In the genomic region with DNA sequence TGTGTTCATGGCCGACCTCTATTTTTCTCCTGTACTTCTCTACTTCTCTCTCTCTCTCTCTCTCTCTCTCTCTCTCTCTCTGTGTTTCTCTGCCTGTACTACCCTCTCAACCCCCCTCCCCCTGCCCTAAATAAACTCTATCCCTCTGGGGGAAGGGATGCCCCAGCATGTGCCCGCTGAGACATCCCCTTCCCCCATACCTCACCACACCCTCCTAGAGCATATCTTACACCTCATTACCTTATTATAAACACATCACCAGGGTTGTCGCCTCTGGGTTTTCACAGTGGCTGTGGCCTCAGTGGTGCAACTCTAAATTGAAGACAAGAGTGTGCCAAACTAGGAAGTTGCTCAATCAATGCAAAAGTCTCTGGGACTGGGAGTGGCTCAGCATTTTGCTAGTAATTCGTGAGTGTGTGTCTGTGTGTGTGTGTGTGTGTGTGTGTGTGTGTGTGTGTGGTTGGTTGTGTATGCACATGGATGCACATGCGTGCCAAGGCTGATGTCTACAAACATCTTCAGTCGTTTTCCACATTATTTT, we compare ENCODE assay signal across 23 mouse cellular contexts. TPM values are rescaled to one million over a fixed set of nuclear protein-coding genes. Genes with fewer than 3 reads are reported as not detected.
DNase-seq lines count a peak whose midpoint lies in the region; ATAC-seq lines count a peak whose summit lies in the region.
"Had no signal": no experiment of that assay in that cellular context is flagged by ENCODE, and none has a peak within 500 bp of the region (broad histone marks: within the 10 kb centered on the region; RNA-seq: fewer than 3 reads in every experiment).

No protein-coding gene starts in this region.

- H3K9ac ChIP-seq in hindbrain, embryonic 11.5 days (ENCODE audit: low read depth, low read length), result no peak overlapping the region
- no peak overlapping the region for H3K9ac ChIP-seq in hindbrain, embryonic 12.5 days
- H3K9ac ChIP-seq: liver, embryonic 13.5 days had no signal

- H3K4me3 ChIP-seq in hindbrain, embryonic 11.5 days (ENCODE audit: low read depth, low read length), result no peak overlapping the region
- no peak overlapping the region for H3K4me3 ChIP-seq in hindbrain, embryonic 12.5 days
- H3K4me3 ChIP-seq: forebrain, embryonic 10.5 days; heart, embryonic 10.5 days; limb, embryonic 10.5 days; liver, embryonic 13.5 days had no signal

- H3K9me3 ChIP-seq in hindbrain, embryonic 11.5 days (ENCODE audit: control insufficient read depth, low read length), result no peaks in the 10 kb centered on the region
- no peaks in the 10 kb centered on the region for H3K9me3 ChIP-seq in hindbrain, embryonic 12.5 days (replicated peaks)
- H3K9me3 ChIP-seq: forebrain, embryonic 10.5 days; heart, embryonic 10.5 days; limb, embryonic 10.5 days; liver, embryonic 13.5 days had no signal

- H3K27me3 ChIP-seq in hindbrain, embryonic 11.5 days (ENCODE audit: control insufficient read depth, insufficient read depth, low read length), result no peaks in the 10 kb centered on the region
- H3K27me3 ChIP-seq in hindbrain, embryonic 12.5 days, result no peaks in the 10 kb centered on the region
- H3K27me3 ChIP-seq: liver, embryonic 13.5 days; Patski had no signal

- no peak overlapping the region for H3K27ac ChIP-seq in hindbrain, embryonic 11.5 days (ENCODE audit: low read depth, low read length)
- no peak overlapping the region for H3K27ac ChIP-seq in hindbrain, embryonic 12.5 days
- H3K27ac ChIP-seq: forebrain, embryonic 10.5 days; heart, embryonic 10.5 days; limb, embryonic 10.5 days; liver, embryonic 13.5 days had no signal

- 65% methylated on average over 6 of the region's 6 CpGs for WGBS in hindbrain, embryonic 11.5 days
- WGBS in hindbrain, embryonic 12.5 days, result 68% methylated on average over 6 of the region's 6 CpGs

- ATAC-seq in hindbrain, embryonic 11.5 days (ENCODE audit: low FRiP score), result 0 out of 2 replicates have a peak, but pooled peaks have one; percentile 28
- no peak for ATAC-seq in hindbrain, embryonic 12.5 days (ENCODE audit: low FRiP score)
- ATAC-seq in megakaryocyte progenitor cell, adult 5-6 weeks (replicated peaks; ENCODE audit: poor library complexity), result peak; percentile 88
- ATAC-seq: Patski had no signal

- DNase-seq in hindbrain, embryonic 11.5 days (ENCODE audit: low spot score), result no peak
- peak; percentile 4 for DNase-seq in lung, postnatal 10 days
- no peak for DNase-seq in lung, postnatal 14 days
- peak; percentile 16 for DNase-seq in c-Kit-positive CD71-negative TER-119-negative erythroid progenitor cells, embryonic 14.5 days (ENCODE audit: low read depth)
- DNase-seq in right cerebral cortex, adult 2 months (ENCODE audit: low spot score in 2 of 2), result no peak
- no peak for DNase-seq in left cerebral cortex, adult 18-20 months (ENCODE audit: low spot score in 2 of 2)
- DNase-seq: adrenal gland, adult 2 months; B cell, adult 2 months; cerebellum, adult 18-20 months; kidney, adult 8-10 months; kidney, postnatal 14 days; liver, embryonic 13.5 days had no signal

- H3K4me1 ChIP-seq in hindbrain, embryonic 11.5 days (replicated peaks; ENCODE audit: control insufficient read depth, insufficient read depth, low read length), result no peaks in the 10 kb centered on the region
- H3K4me1 ChIP-seq in hindbrain, embryonic 12.5 days, result 0 out of 2 replicates have a peak, but pooled peaks cover 4% of the 10 kb centered on the region
- H3K4me1 ChIP-seq: limb, embryonic 10.5 days; liver, embryonic 13.5 days had no signal

- H3K36me3 ChIP-seq in hindbrain, embryonic 11.5 days (ENCODE audit: control insufficient read depth, insufficient read depth, low read length), result no peaks in the 10 kb centered on the region
- no peaks in the 10 kb centered on the region for H3K36me3 ChIP-seq in hindbrain, embryonic 12.5 days
- H3K36me3 ChIP-seq: forebrain, embryonic 10.5 days; G1E; heart, embryonic 10.5 days; limb, embryonic 10.5 days; liver, embryonic 13.5 days had no signal

- H3K4me2 ChIP-seq in hindbrain, embryonic 11.5 days (replicated peaks; ENCODE audit: low read depth, low read length), result no peak overlapping the region
- H3K4me2 ChIP-seq in hindbrain, embryonic 12.5 days (replicated peaks), result no peak overlapping the region
- H3K4me2 ChIP-seq: liver, embryonic 13.5 days had no signal

RNA-seq across cellular contexts. Expression of a gene that starts 52.3 kb away (rescaled TPM):
- polyA plus RNA-seq in hindbrain, embryonic 11.5 days (2014; fragmentation: Nextera tagmentation; extraction: Ambion mirVana), result 0.10 and 0.22 TPM in 2 replicates
- 0.09 TPM in 1 of 2 replicates, not detected in the other for polyA plus RNA-seq in hindbrain, embryonic 12.5 days (2016; fragmentation: Nextera tagmentation; extraction: Ambion mirVana)
- total RNA-seq in megakaryocyte progenitor cell, adult 5-6 weeks (2015), result not detected in 2 replicates
- not detected in 2 replicates for total RNA-seq in megakaryocyte progenitor cell, adult 5-6 weeks (2017)
- total RNA-seq in left cerebral cortex, adult 18-20 months (2021), result not detected
- total RNA-seq: CH12.LX; gastrocnemius, adult 18-20 months; gastrocnemius, postnatal 4 days; hematopoietic stem cell, adult 5-6 weeks had no signal
- polyA plus RNA-seq: forebrain, embryonic 10.5 days; G1E; limb, embryonic 10.5 days had no signal

Comparison
In these comparisons a context has a peak if more than half of its experiments do, and no peak if none do; other contexts are left out.
1. DNase-seq: peak in lung, postnatal 10 days (single experiment) and c-Kit-positive CD71-negative TER-119-negative erythroid progenitor cells, embryonic 14.5 days (single experiment); none in hindbrain, embryonic 11.5 days (single experiment), lung, postnatal 14 days (single experiment), right cerebral cortex, adult 2 months (0 of 2) and left cerebral cortex, adult 18-20 months (0 of 2).